Mouse (Mus musculus): ENCODE results near the gene Shisa6. TPM values are rescaled to one million over a fixed set of nuclear protein-coding genes. Genes with fewer than 3 reads are reported as not detected.

Shisa6 gene
- polyA plus RNA-seq, 1 experiment: not detected

GRCm38 (mm10) chr11:66336313-66336712 lies 189.5 kb downstream of the Shisa6 start:
- no peak overlapping the region for H3K4me3 ChIP-seq (replicated peaks; ENCODE audit: control insufficient read depth, low read depth, low read length)
- H3K4me1 ChIP-seq (ENCODE audit: control insufficient read depth, insufficient read depth, low read length): no peaks in the 10 kb centered on the region
- TF ChIP-seq POLR2A (IDR thresholded peaks at IDR 0.05; ENCODE audit: borderline replicate concordance, control insufficient read depth, low read depth, low read length) (no peak), CTCF (IDR thresholded peaks at IDR 0.05; ENCODE audit: control insufficient read depth, insufficient read depth, low read length) (no peak)
- no peak overlapping the region for H3K27ac ChIP-seq (ENCODE audit: control insufficient read depth, insufficient read depth, low read depth, low read length, poor library complexity)

GRCm38 (mm10) chr11:66312764-66313163 lies 213.0 kb downstream of the Shisa6 start:
- TF ChIP-seq CTCF (IDR thresholded peaks at IDR 0.05; ENCODE audit: control insufficient read depth, insufficient read depth, low read length) (no peak), POLR2A (IDR thresholded peaks at IDR 0.05; ENCODE audit: borderline replicate concordance, control insufficient read depth, low read depth, low read length) (no peak)
- no peak overlapping the region for H3K4me3 ChIP-seq (replicated peaks; ENCODE audit: control insufficient read depth, low read depth, low read length)
- no peaks in the 10 kb centered on the region for H3K4me1 ChIP-seq (ENCODE audit: control insufficient read depth, insufficient read depth, low read length)
- no peak overlapping the region for H3K27ac ChIP-seq (ENCODE audit: control insufficient read depth, insufficient read depth, low read depth, low read length, poor library complexity)
- 83% methylated on average over 7 of the region's 7 CpGs for WGBS

- Histone ChIP-seq H3K4me3 (replicated peaks; ENCODE audit: control insufficient read depth, low read depth, low read length) (no peak overlapping the region), H3K4me1 (ENCODE audit: control insufficient read depth, insufficient read depth, low read length) (no peaks in the 10 kb centered on the region), H3K27ac (ENCODE audit: control insufficient read depth, insufficient read depth, low read depth, low read length, poor library complexity) (no peak overlapping the region)
- 65% methylated on average over 1 of the region's 1 CpGs for WGBS
- TF ChIP-seq CTCF (IDR thresholded peaks at IDR 0.05; ENCODE audit: control insufficient read depth, insufficient read depth, low read length) (no peak), POLR2A (IDR thresholded peaks at IDR 0.05; ENCODE audit: borderline replicate concordance, control insufficient read depth, low read depth, low read length) (no peak)
Measured at GRCm38 (mm10) chr11:66304396-66304795, 221.4 kb downstream of the Shisa6 start.

GRCm38 (mm10) chr11:66274707-66275081 lies 251.1 kb downstream of the Shisa6 start:
- no peak overlapping the region for H3K27ac ChIP-seq (ENCODE audit: control insufficient read depth, insufficient read depth, low read depth, low read length, poor library complexity)
- H3K4me1 ChIP-seq (ENCODE audit: control insufficient read depth, insufficient read depth, low read length): no peaks in the 10 kb centered on the region
- WGBS: 73% methylated on average over 2 of the region's 2 CpGs
- no peak overlapping the region for H3K4me3 ChIP-seq (replicated peaks; ENCODE audit: control insufficient read depth, low read depth, low read length)
- TF ChIP-seq POLR2A (IDR thresholded peaks at IDR 0.05; ENCODE audit: borderline replicate concordance, control insufficient read depth, low read depth, low read length) (no peak), CTCF (IDR thresholded peaks at IDR 0.05; ENCODE audit: control insufficient read depth, insufficient read depth, low read length) (no peak)

- no peak overlapping the region for H3K4me3 ChIP-seq (replicated peaks; ENCODE audit: control insufficient read depth, low read depth, low read length)
- no peak for TF ChIP-seq CTCF (IDR thresholded peaks at IDR 0.05; ENCODE audit: control insufficient read depth, insufficient read depth, low read length)
- no peak for TF ChIP-seq POLR2A (IDR thresholded peaks at IDR 0.05; ENCODE audit: borderline replicate concordance, control insufficient read depth, low read depth, low read length)
- 66% methylated on average over 8 of the region's 8 CpGs for WGBS
- H3K4me1 ChIP-seq (ENCODE audit: control insufficient read depth, insufficient read depth, low read length): no peaks in the 10 kb centered on the region
- H3K27ac ChIP-seq (ENCODE audit: control insufficient read depth, insufficient read depth, low read depth, low read length, poor library complexity): no peak overlapping the region
Measured at GRCm38 (mm10) chr11:66273904-66274706, 251.7 kb downstream of the Shisa6 start.

- WGBS: 63% methylated on average over 3 of the region's 3 CpGs
- H3K4me3 ChIP-seq (replicated peaks; ENCODE audit: control insufficient read depth, low read depth, low read length): no peak overlapping the region
- no peak for TF ChIP-seq CTCF (IDR thresholded peaks at IDR 0.05; ENCODE audit: control insufficient read depth, insufficient read depth, low read length)
- H3K4me1 ChIP-seq (ENCODE audit: control insufficient read depth, insufficient read depth, low read length): no peaks in the 10 kb centered on the region
- no peak overlapping the region for H3K27ac ChIP-seq (ENCODE audit: control insufficient read depth, insufficient read depth, low read depth, low read length, poor library complexity)
Measured at GRCm38 (mm10) chr11:66267029-66267428, 258.7 kb downstream of the Shisa6 start.

- no peak overlapping the region for H3K27ac ChIP-seq (ENCODE audit: control insufficient read depth, insufficient read depth, low read depth, low read length, poor library complexity)
- no peak for TF ChIP-seq POLR2A (IDR thresholded peaks at IDR 0.05; ENCODE audit: borderline replicate concordance, control insufficient read depth, low read depth, low read length)
- no peak for TF ChIP-seq CTCF (IDR thresholded peaks at IDR 0.05; ENCODE audit: control insufficient read depth, insufficient read depth, low read length)
- 54% methylated on average over 1 of the region's 1 CpGs for WGBS
- no peak overlapping the region for H3K4me3 ChIP-seq (replicated peaks; ENCODE audit: control insufficient read depth, low read depth, low read length)
- H3K4me1 ChIP-seq (ENCODE audit: control insufficient read depth, insufficient read depth, low read length): no peaks in the 10 kb centered on the region
Measured at GRCm38 (mm10) chr11:66265336-66265990, 260.3 kb downstream of the Shisa6 start.

- TF ChIP-seq CTCF (IDR thresholded peaks at IDR 0.05; ENCODE audit: control insufficient read depth, insufficient read depth, low read length) (no peak), POLR2A (IDR thresholded peaks at IDR 0.05; ENCODE audit: borderline replicate concordance, control insufficient read depth, low read depth, low read length) (no peak)
Measured at GRCm38 (mm10) chr11:66260205-66260604, 265.6 kb downstream of the Shisa6 start.

More at GRCm38 (mm10) chr11:66260205-66260604, 265.6 kb downstream of the Shisa6 start:
- no peaks in the 10 kb centered on the region for H3K4me1 ChIP-seq (ENCODE audit: control insufficient read depth, insufficient read depth, low read length)
- 58% methylated on average over 2 of the region's 2 CpGs for WGBS
- H3K27ac ChIP-seq (ENCODE audit: control insufficient read depth, insufficient read depth, low read depth, low read length, poor library complexity): no peak overlapping the region
- no peak overlapping the region for H3K4me3 ChIP-seq (replicated peaks; ENCODE audit: control insufficient read depth, low read depth, low read length)
